Mouse (Mus musculus) effector memory CD4-positive, alpha-beta T cell, adult 5 months (primary cell): ENCODE results near the gene Emp3. TPM values are rescaled to one million over a fixed set of nuclear protein-coding genes. Genes with fewer than 3 reads are reported as not detected.

Experiments
- polyA plus RNA-seq: library from polyadenylated mRNA; unstranded; fragments of 100-300 nt; shearing (Covaris generic); gene quantifications from one replicate; pipeline ENCODE4 v1.2.1, GENCODE M21; 2017

Emp3 gene
- polyA plus RNA-seq = 293 TPM

DNA sequence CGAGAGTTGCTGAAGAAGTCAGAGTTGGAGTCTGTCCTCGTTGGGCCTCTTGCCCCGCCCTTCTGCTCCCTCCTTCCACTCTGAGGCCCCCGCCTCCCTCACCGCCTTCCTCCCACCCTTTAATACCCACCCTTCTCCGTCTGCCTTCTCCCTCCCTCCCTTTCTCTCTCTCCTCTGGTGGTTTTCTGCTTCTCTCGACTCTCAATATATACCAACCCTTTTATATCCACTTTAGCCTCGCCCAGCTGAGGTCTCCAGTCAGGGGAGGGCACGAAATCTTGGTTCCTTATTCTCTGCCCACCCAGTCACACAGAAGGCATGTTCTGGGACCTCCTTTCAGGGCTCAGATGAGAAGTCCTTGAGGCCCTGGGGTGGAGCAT is at the start of gene Emp3:
TSS of gene Emp3 (minus strand) at position 163 of the 380 bp plus-strand sequence.

DNA sequence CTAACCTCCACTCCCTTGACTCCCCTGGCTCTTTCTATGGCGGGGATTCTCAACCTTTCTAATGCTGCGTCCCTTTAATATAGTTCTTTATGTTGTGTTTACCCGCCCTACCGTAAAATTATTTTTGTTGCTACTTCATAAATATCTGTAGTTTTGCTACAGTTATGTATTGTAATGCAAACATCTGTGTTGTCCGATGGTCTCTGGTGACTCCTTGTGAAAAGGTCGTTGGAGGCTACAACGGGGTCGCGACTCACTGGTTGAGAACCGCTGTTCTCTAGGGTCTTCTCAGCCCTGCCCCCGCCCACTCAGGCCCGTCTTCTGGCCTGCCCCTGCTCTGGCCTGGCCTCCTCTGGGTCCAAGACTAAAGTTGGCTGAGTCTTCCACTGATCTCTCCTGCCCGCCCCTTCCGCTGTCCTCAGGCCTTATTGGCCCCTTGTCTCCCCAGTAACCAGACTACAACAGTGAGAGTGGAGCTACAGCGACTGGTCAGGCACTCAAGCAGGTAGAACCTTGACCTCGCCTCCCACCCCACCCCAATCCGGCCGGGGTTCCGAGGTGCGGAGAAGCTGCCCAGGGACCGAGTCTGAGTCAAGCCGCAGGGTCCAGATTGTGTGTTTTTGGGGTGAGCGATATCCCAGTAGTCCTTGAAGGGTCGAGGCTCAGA is 2.7 kb upstream of the Emp3 start, which contains the start of gene Ccdc114:
TSS of gene Ccdc114 (plus strand) at position 311 of the 667 bp plus-strand sequence.

DNA sequence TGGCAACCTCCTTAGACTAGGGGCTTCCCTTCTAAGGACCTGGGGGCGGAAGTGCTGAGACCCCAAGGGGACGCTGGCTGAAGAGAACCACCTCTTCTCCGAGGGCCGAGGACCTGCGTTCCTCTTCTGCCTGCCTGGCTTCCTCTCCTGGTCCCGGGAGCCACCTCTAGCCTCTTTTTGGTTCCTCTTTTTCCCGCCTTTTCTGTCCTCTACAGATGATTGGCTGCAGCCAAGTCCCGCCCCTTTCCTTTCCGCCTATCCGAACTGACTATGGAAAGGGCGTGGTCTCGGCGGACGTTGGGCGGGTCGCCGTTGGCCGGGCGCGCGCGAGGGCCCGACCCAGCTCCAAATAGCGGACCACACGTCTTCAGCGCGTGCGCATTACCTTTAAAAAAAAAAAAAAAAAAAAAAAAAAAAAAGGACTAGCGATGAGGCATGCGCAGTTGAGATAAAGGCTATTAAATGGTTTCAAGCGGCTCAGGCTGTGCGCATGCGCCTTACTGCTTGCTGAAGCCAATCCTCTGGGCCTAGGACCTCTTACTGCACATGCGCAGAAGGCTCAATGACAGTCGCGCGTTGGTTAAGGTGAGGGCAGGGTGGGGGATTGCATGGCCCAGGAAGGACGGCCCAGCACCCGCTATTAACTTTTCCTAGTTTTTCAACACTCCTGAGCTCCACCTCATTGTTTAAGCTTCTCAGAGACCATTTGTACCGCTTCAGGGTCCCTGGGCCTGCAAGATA is 24.5 kb downstream of the Emp3 start, which contains the start of the genes Syngr4 and Tmem143:
TSS of gene Syngr4 (minus strand) at position 198 of the 741 bp plus-strand sequence.
TSS of gene Tmem143 (plus strand) at position 425 of the 741 bp plus-strand sequence.

DNA sequence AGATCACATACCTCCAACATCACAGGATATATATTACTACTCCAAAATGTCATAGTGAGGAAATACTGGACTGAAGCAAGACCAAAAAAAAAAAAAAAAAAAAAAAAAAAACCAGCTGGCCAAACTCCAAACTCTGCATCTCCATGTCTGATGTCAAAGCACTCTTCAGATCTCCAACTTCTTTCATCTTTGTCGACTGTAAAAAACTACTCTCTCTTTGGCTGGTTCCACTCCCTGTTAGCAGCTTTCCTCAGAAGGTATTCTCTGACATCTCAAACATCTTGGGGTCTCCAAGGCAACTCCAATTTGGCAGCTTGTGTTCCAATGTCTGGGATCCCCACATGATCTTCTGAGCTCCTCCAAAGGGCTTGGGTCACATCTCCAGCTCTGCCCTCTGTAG is 42.9 kb downstream of the Emp3 start, which contains the start of gene Grin2d:
TSS of gene Grin2d (minus strand) at position 101 of the 400 bp plus-strand sequence.

DNA sequence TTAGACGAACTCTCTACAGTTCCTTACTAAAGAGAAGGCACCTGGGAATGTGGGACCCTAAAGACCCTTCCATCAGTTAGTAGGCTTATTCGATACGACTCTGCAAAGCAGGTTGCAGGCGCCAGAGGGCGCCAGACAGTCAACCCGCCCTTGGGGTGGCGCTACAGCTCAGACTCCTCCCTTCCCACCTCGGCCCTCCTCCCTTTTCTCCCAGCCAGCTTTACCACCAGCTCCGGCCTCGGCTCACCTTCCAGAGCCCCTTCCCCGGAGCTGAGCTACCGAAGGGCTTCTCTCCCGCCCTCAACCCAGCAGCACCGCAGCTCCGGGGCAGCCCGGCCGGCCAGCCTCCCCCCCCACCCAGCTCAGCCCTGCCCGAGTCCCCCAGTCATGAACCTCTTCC is 48.6 kb downstream of the Emp3 start, which contains the start of gene Kdelr1:
TSS of gene Kdelr1 (plus strand) at position 149 of the 400 bp plus-strand sequence.

Other genes with a start within 250 kb of the Emp3 start
- gene Ntn5, start 237.4 kb downstream of the Emp3 start, polyA plus RNA-seq = not detected
- not detected for gene Sec1, start 227.0 kb downstream of the Emp3 start, polyA plus RNA-seq
- 1.7 TPM for gene Car11, start 221.6 kb downstream of the Emp3 start, polyA plus RNA-seq
- 13.8 TPM for gene Dbp, start 216.3 kb downstream of the Emp3 start, polyA plus RNA-seq
- 1,532 TPM for gene Rpl18, start 205.9 kb downstream of the Emp3 start, polyA plus RNA-seq
- 23.7 TPM for gene Sphk2, start 203.4 kb downstream of the Emp3 start, polyA plus RNA-seq
- not detected for gene Fam83e, start 200.2 kb downstream of the Emp3 start, polyA plus RNA-seq
- gene Spaca4, start 195.6 kb downstream of the Emp3 start, polyA plus RNA-seq = not detected
- gene Lmtk3, start 137.7 kb downstream of the Emp3 start, polyA plus RNA-seq = 0.21 TPM
- gene Sult2b1, start 136.7 kb downstream of the Emp3 start, polyA plus RNA-seq = 11.7 TPM
- 142 TPM for gene Cyth2, start 106.8 kb downstream of the Emp3 start, polyA plus RNA-seq
- not detected for gene Kcnj14, start 96.6 kb downstream of the Emp3 start, polyA plus RNA-seq
- gene Grwd1, start 90.5 kb downstream of the Emp3 start, polyA plus RNA-seq = 34.5 TPM
- gene Kdelr1, start 48.6 kb downstream of the Emp3 start, polyA plus RNA-seq = 51.6 TPM
- 0.47 TPM for gene Grin2d, start 43.0 kb downstream of the Emp3 start, polyA plus RNA-seq
- gene Syngr4, start 24.7 kb downstream of the Emp3 start, polyA plus RNA-seq = not detected
- 5.3 TPM for gene Tmem143, start 24.5 kb downstream of the Emp3 start, polyA plus RNA-seq
- 1.3 TPM for gene Ccdc114, start 2.7 kb upstream of the Emp3 start, polyA plus RNA-seq
- gene Abcc6, start 108.9 kb upstream of the Emp3 start, polyA plus RNA-seq = not detected
- gene Nomo1, start 112.3 kb upstream of the Emp3 start, polyA plus RNA-seq = 19.9 TPM
- gene Kcnj11, start 179.4 kb upstream of the Emp3 start, polyA plus RNA-seq = not detected